9 mouse cellular contexts compared by ENCODE assay signal in the genomic region with DNA sequence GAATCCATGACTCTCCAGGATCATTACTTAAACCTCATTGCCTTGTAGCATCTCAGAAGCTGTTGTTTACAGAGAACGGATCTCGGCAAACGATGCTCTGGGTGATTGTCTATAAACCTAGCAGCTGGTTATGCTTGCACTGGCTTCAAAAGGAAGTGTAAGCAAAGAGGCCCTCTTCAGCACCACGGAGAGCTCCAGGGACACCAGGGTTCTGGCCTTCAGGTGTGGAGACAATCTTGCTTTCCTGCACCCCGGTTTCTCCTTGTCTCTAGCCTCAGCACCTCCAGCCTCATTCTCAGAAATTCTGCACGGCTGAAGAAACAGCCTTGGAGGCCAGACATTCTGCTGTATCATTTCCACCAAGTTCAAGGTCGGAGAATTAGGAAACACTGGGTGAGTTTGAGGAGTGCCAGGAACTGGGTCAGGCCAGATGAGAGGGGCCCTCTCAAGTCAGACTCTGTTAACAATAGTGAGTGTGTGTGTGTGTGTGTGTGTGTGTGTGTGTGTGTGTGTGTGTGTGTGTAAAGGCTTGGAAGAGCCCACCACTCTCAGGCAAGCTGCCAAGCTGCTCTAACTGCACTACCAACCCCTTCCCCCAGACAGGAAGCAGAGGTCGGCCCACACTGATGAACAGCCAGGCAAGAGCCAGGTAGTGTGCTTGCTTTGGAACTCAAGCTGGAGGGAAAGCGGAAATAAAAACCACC.
DNase-seq lines count a peak whose midpoint lies in the region; ATAC-seq lines count a peak whose summit lies in the region.
"Had no signal": no experiment of that assay in that cellular context is flagged by ENCODE, and none has a peak within 500 bp of the region (broad histone marks: within the 10 kb centered on the region; RNA-seq: fewer than 3 reads in every experiment).

No protein-coding gene starts in this region.

- peaks cover 23% of the 10 kb centered on the region for H3K4me1 ChIP-seq in hindbrain, embryonic 14.5 days (replicated peaks; ENCODE audit: control insufficient read depth, insufficient read depth, low read length)
- H3K4me1 ChIP-seq in neural tube, embryonic 15.5 days = peaks cover 40% of the 10 kb centered on the region

- no peak overlapping the region for H3K4me2 ChIP-seq in hindbrain, embryonic 14.5 days (replicated peaks)
- H3K4me2 ChIP-seq in neural tube, embryonic 15.5 days = no peak overlapping the region

- H3K4me3 ChIP-seq in hindbrain, embryonic 14.5 days (replicated peaks; ENCODE audit: low read length) = no peak overlapping the region
- no peak overlapping the region for H3K4me3 ChIP-seq in neural tube, embryonic 15.5 days (replicated peaks)

- no peaks in the 10 kb centered on the region for H3K9me3 ChIP-seq in hindbrain, embryonic 14.5 days (ENCODE audit: control insufficient read depth, low read length)
- no peaks in the 10 kb centered on the region for H3K9me3 ChIP-seq in neural tube, embryonic 15.5 days (replicated peaks)

- peak overlapping the region; percentile 60 for H3K27ac ChIP-seq in hindbrain, embryonic 14.5 days
- peak overlapping the region; percentile 67 for H3K27ac ChIP-seq in neural tube, embryonic 15.5 days (replicated peaks)

- no peak for ATAC-seq in hindbrain, embryonic 14.5 days (ENCODE audit: low FRiP score)
- ATAC-seq in neural tube, embryonic 15.5 days (ENCODE audit: low FRiP score) = peak; percentile 37; the same call in 1 of the 2 replicates

- no peaks in the 10 kb centered on the region for H3K27me3 ChIP-seq in hindbrain, embryonic 14.5 days (ENCODE audit: control insufficient read depth, insufficient read depth, low read length)
- H3K27me3 ChIP-seq in neural tube, embryonic 15.5 days (replicated peaks) = no peaks in the 10 kb centered on the region

- DNase-seq in kidney, adult 18-20 months = peak; percentile 13
- no peak for DNase-seq in kidney, adult 11 months
- DNase-seq in adrenal gland, adult 8-10 months = peak; percentile 9
- DNase-seq in hindbrain, embryonic 14.5 days (ENCODE audit: low spot score) = no peak
- DNase-seq in cerebellum, postnatal 36 days = no peak
- no peak for DNase-seq in natural killer cell, adult 2 months (ENCODE audit: low spot score in 2 of 2)
- no peak for DNase-seq in gastrocnemius, postnatal 25 days

- no peaks in the 10 kb centered on the region for H3K36me3 ChIP-seq in hindbrain, embryonic 14.5 days (replicated peaks; ENCODE audit: control insufficient read depth, insufficient read depth)
- no peaks in the 10 kb centered on the region for H3K36me3 ChIP-seq in neural tube, embryonic 15.5 days
- H3K36me3 ChIP-seq: G1E had no signal

- no peak overlapping the region for H3K9ac ChIP-seq in hindbrain, embryonic 14.5 days
- no peak overlapping the region for H3K9ac ChIP-seq in neural tube, embryonic 15.5 days (replicated peaks)

- WGBS in hindbrain, embryonic 14.5 days = 54% methylated on average over 9 of the region's 9 CpGs
- 37% methylated on average over 9 of the region's 9 CpGs for WGBS in neural tube, embryonic 15.5 days

Comparison
In these comparisons a context has a peak if more than half of its experiments do, and no peak if none do; other contexts are left out.
1. DNase-seq: peak in kidney, adult 18-20 months (single experiment) and adrenal gland, adult 8-10 months (single experiment); none in kidney, adult 11 months (single experiment), hindbrain, embryonic 14.5 days (single experiment), cerebellum, postnatal 36 days (0 of 2), natural killer cell, adult 2 months (0 of 2) and gastrocnemius, postnatal 25 days (single experiment).